Mouse (Mus musculus) cerebellum, adult 2 months (tissue): ENCODE measurements at regions not wholly inside any gene's neighbourhood (a gene's known extent, or its start where the extent isn't known, plus 50 kb on each side); places are given as distances from the start of the nearest gene placed in this dataset.

Experiments used
- CTCF ChIP-seq: fragments of 200-500 bp; IDR thresholded peaks from 2 replicates; pipeline ENCODE4 v1.5.1; 2011; ENCODE audit warnings: low read depth, mild to moderate bottlenecking, control low read depth, low read length, moderate library complexity, borderline replicate concordance; ENCODE audit not compliant: insufficient read depth
- POLR2A ChIP-seq: fragments of 200-500 bp; IDR thresholded peaks from 2 replicates; pipeline ENCODE4 v1.6.1; 2011; ENCODE audit warnings: low read length, control low read depth, borderline replicate concordance; ENCODE audit not compliant: insufficient read depth

DNA sequence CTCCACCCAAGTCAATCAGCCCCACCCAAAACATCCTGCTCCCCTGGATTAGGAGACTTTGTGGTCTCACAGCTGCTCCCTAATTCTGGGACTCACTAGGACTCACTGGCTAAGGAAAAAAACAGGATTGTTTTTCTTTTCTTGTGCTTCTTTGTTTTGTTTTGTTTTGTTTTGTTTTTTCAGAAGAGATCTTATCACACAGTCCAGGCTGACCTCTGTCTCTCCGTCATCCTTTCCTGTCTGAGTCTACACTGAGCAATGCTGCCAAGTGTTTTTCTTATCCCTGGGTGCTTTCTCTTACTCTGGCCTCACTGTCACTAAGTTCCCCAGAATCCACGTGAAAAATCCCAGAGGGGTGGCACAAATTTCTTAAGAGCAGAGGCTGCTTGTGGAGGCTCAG, 170.8 kb downstream of the Car8 start:
- TF ChIP-seq CTCF, result no peak
- TF ChIP-seq POLR2A, result no peak
